Mouse (Mus musculus) v-Abl transformed pro-B cells (cell line): ENCODE data around the gene Cisd1.

Experiments used
- in situ Hi-C, 2 experiments: fragments of 400-800 bp; cut with MboI; formaldehyde crosslinking; loops; one replicate each; pipeline ENCODE4 v1.15.1; 2025; ENCODE audit not compliant: unreplicated experiment in 2 of 2

The Cisd1 gene

GRCm38 (mm10) chr10:71331908-71332307, 12.8 kb downstream of the Cisd1 start:
- in situ Hi-C loops: loop anchor here (25.0 kb wide), 2 partner anchors 1145 to 1330 kb away; partner anchors contain the start of gene Zwint (in 1 of the 2)

- in situ Hi-C loops: loop anchor here (25.0 kb wide), 2 partner anchors 1143 to 1332 kb away; partner anchors contain the start of gene Zwint (in 1 of the 2)
Observed at GRCm38 (mm10) chr10:71330070-71330469, 14.7 kb downstream of the Cisd1 start.

- in situ Hi-C loops: loop anchor here (5.0 to 25.0 kb wide), 3 partner anchors 73 to 1333 kb away; partner anchors contain the start of gene Zwint (in 1 of the 2)
Observed at GRCm38 (mm10) chr10:71329295-71329694, 15.5 kb downstream of the Cisd1 start.

- in situ Hi-C loops: loop anchor here (5.0 to 25.0 kb wide), 3 partner anchors 73 to 1333 kb away; partner anchors contain the start of gene Zwint (in 1 of the 2)
Observed at GRCm38 (mm10) chr10:71328870-71329269, 15.9 kb downstream of the Cisd1 start.

- in situ Hi-C loops: loop anchor here (5.0 to 25.0 kb wide), 3 partner anchors 74 to 1334 kb away; partner anchors contain the start of gene Zwint (in 1 of the 2)
Observed at GRCm38 (mm10) chr10:71328382-71328781, 16.4 kb downstream of the Cisd1 start.

GRCm38 (mm10) chr10:71327386-71327785, 17.4 kb downstream of the Cisd1 start:
- in situ Hi-C loops: loop anchor here (5.0 to 25.0 kb wide), 3 partner anchors 75 to 1335 kb away; partner anchors contain the start of gene Zwint (in 1 of the 2)

GRCm38 (mm10) chr10:71326789-71327188, 18.0 kb downstream of the Cisd1 start:
- in situ Hi-C loops: loop anchor here (5.0 to 25.0 kb wide), 3 partner anchors 76 to 1336 kb away; partner anchors contain the start of gene Zwint (in 1 of the 2)

- in situ Hi-C loops: loop anchor here (5.0 to 25.0 kb wide), 3 partner anchors 76 to 1336 kb away; partner anchors contain the start of gene Zwint (in 1 of the 2)
Observed at GRCm38 (mm10) chr10:71326123-71326522, 18.6 kb downstream of the Cisd1 start.

GRCm38 (mm10) chr10:71323669-71324068, 21.1 kb downstream of the Cisd1 start:
- in situ Hi-C loops: loop anchor here (25.0 kb wide), 9 partner anchors 361 to 1789 kb away; partner anchors contain the start of gene Zwint (in 1 of the 2)

GRCm38 (mm10) chr10:71316497-71316896, 28.3 kb downstream of the Cisd1 start:
- in situ Hi-C loops: loop anchor here (25.0 kb wide), 9 partner anchors 354 to 1796 kb away; partner anchors contain the start of gene Zwint (in 1 of the 2)

GRCm38 (mm10) chr10:71316056-71316455, 28.7 kb downstream of the Cisd1 start:
- in situ Hi-C loops: loop anchor here (25.0 kb wide), 9 partner anchors 354 to 1796 kb away; partner anchors contain the start of gene Zwint (in 1 of the 2)

- in situ Hi-C loops: loop anchor here (25.0 kb wide), 9 partner anchors 352 to 1798 kb away; partner anchors contain the start of gene Zwint (in 1 of the 2)
Observed at GRCm38 (mm10) chr10:71314596-71314995, 30.2 kb downstream of the Cisd1 start.

GRCm38 (mm10) chr10:71310288-71310687, 34.5 kb downstream of the Cisd1 start:
- in situ Hi-C loops: loop anchor here (25.0 kb wide), 9 partner anchors 348 to 1802 kb away; partner anchors contain the start of gene Zwint (in 1 of the 2)

- in situ Hi-C loops: loop anchor here (25.0 kb wide), 9 partner anchors 346 to 1804 kb away; partner anchors contain the start of gene Zwint (in 1 of the 2)
Observed at GRCm38 (mm10) chr10:71308199-71308598, 36.6 kb downstream of the Cisd1 start.

GRCm38 (mm10) chr10:71306759-71307158, 38.0 kb downstream of the Cisd1 start:
- in situ Hi-C loops: loop anchor here (25.0 kb wide), 9 partner anchors 344 to 1806 kb away; partner anchors contain the start of gene Zwint (in 1 of the 2)

GRCm38 (mm10) chr10:71306190-71306589, 38.6 kb downstream of the Cisd1 start:
- in situ Hi-C loops: loop anchor here (25.0 kb wide), 9 partner anchors 344 to 1806 kb away; partner anchors contain the start of gene Zwint (in 1 of the 2)

- in situ Hi-C loops: loop anchor here (25.0 kb wide), 9 partner anchors 340 to 1810 kb away; partner anchors contain the start of gene Zwint (in 1 of the 2)
Observed at GRCm38 (mm10) chr10:71302490-71302889, 42.3 kb downstream of the Cisd1 start.

GRCm38 (mm10) chr10:71300161-71300560, 44.6 kb downstream of the Cisd1 start:
- in situ Hi-C loops: loop anchor here (25.0 kb wide), 9 partner anchors 338 to 1812 kb away; partner anchors contain the start of gene Zwint (in 1 of the 2)

- in situ Hi-C loops: loop anchor here (5.0 to 10.0 kb wide), 3 partner anchors 36 to 58 kb away; partner anchors contain the start of genes Tfam (in 2 of the 2) and Cisd1 (in 1 of the 2)
Observed at GRCm38 (mm10) chr10:71293245-71293644, 51.5 kb downstream of the Cisd1 start.

GRCm38 (mm10) chr10:71292254-71292653, 52.5 kb downstream of the Cisd1 start:
- in situ Hi-C loops: loop anchor here (5.0 to 10.0 kb wide), 3 partner anchors 35 to 57 kb away; partner anchors contain the start of genes Tfam (in 2 of the 2) and Cisd1 (in 1 of the 2)

- in situ Hi-C loops: loop anchor here (5.0 to 10.0 kb wide), 3 partner anchors 34 to 57 kb away; partner anchors contain the start of genes Tfam (in 2 of the 2) and Cisd1 (in 1 of the 2)
Observed at GRCm38 (mm10) chr10:71291801-71292200, 53.0 kb downstream of the Cisd1 start.
